Mouse (Mus musculus) liver, adult 10 weeks (tissue): ENCODE measurements around the gene Zfp541. TPM values are rescaled to one million over a fixed set of nuclear protein-coding genes. Genes with fewer than 3 reads are reported as not detected.

Experiments
- polyA plus RNA-seq: library from polyadenylated mRNA; stranded (reverse); fragments of 350-450 nt; fragmentation: Illumina TruSeq; extraction: RNeasy Lipid Tissue Mini Kit (QIAGEN cat#74804); gene quantifications from one replicate; pipeline ENCODE4 v1.2.3, GENCODE M21; 2014; ENCODE audit warnings: low read depth, low replicate concordance

Gene Zfp541
- not detected for polyA plus RNA-seq

DNA sequence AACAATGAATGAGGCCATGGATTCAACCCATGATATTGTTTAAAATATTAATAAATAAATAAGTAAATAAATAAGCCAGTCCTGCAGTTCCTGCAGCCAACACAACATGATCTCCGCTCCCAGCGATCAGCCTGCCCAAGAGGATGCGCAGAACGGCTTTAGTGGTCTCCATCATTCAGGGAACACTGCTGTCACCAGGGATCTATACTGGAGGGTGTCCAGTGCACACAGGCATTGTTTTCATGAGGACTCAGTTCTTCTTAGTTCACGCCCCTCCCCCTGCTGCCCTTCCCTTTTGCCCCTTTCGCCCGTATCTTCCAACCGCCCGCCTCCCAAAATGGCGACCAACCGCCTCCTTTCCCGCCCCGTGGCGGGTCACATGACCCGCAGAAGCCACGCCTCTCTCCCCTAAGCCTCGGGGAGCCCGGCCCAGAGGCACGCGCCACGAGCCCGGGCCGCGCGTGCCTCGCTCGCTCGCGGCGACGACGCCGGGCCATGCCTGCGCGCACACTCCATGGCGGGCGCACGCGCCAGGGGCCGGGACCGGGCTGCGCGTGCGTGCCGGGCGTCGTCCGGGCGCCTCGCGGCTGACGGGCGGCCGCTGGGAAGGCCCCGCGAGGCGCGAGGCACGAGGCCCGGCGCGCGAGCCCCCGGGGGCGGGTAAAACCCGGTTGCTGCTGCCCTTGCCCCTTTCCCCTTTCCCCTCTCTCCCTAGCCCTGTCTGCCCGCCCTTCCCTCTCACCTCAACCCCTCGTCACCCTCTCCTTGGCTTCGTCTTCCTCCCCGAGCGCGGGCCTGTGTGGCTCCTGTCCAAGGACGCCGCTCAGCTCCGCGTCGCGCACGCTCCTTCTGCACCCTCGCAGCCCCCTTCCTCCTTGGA is at the start of gene Zfp541:
Gene Zfp541 (plus strand): TSS at position 596 of the 880 bp plus-strand sequence.

GRCm38 (mm10) chr7:16047338-16048146 is 14.1 kb upstream of the Zfp541 start, which contains the start of gene Bicra:
Gene Bicra, minus strand, starts transcription at chr7:16047921.

GRCm38 (mm10) chr7:16098021-16099017 is 36.7 kb downstream of the Zfp541 start, which contains the start of gene Napa:
Gene Napa, plus strand, starts transcription at chr7:16098458.

DNA sequence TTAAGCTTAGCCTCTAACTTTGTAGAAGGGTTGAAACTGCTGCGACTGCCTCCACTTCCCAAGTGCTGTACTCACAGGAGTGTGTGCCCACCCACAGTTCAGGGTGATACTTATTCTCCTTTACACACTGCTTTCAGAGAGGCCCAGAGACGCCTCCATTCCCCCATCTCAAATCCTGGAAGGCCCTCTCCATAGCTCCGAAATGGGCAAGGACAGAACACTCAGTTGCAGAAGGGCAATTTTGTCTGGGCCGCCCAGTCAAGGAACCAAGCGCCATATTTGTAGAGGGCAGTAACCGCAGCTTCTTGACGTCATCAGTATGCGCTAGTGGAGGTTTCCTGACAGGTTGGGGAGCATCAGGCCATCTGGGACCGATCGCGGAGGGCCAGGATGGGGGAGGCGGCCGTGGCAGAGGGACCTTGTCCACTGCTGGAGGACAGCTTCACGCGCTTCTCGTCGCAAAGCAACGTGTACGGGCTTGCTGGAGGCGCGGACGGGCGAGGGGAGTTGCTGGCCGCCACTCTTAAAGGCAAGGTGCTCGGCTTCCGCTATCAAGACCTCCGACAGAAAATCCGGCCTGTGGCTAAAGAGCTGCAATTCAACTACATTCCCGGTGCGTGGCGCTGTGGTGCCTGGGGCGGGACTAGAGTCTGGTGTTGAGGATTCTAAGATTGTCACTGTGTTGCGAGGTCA is 58.1 kb downstream of the Zfp541 start, which contains the start of gene Kptn:
Gene Kptn (plus strand): TSS at position 327 of the 693 bp plus-strand sequence.

DNA sequence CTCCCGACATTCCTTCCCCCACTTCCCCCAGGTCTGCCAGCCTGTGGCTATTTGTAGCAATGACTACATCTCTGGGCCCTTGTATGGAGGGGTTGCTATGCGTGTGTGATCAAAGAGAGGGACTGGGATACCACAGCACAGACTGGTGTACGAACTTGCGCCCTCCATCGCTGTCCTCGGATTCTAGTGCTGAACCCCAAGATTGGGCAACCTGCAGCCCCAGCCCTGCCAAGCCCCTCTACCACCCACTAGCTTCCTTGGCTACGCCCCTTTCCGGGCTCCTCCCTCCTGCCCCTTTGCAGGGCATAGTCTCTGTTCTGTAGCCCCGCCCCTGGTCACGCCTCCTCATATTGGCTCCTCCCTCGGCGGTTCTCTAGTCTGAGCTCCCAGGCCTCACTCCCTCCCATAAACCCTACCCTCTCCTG is 67.8 kb downstream of the Zfp541 start, which contains the start of gene Slc8a2:
Gene Slc8a2 (plus strand): TSS at position 406 of the 425 bp plus-strand sequence.

Other genes starting within 250 kb of the Zfp541 start
- gene Obox6, start 222.1 kb upstream of the Zfp541 start, polyA plus RNA-seq: not detected
- gene Crx, start 181.8 kb upstream of the Zfp541 start, polyA plus RNA-seq: not detected
- gene Crxos, start 179.2 kb upstream of the Zfp541 start, polyA plus RNA-seq: not detected
- gene Selenow, start 139.4 kb upstream of the Zfp541 start, polyA plus RNA-seq: 17.5 TPM
- 10.4 TPM for gene Nop53, start 115.7 kb upstream of the Zfp541 start, polyA plus RNA-seq
- gene Ehd2, start 94.2 kb upstream of the Zfp541 start, polyA plus RNA-seq: 0.74 TPM
- 0.26 TPM for gene Bicra, start 13.9 kb upstream of the Zfp541 start, polyA plus RNA-seq
- gene Napa, start 36.6 kb downstream of the Zfp541 start, polyA plus RNA-seq: 16.1 TPM
- 6.3 TPM for gene Kptn, start 58.1 kb downstream of the Zfp541 start, polyA plus RNA-seq
- gene Slc8a2, start 68.0 kb downstream of the Zfp541 start, polyA plus RNA-seq: not detected
- gene Meis3, start 113.3 kb downstream of the Zfp541 start, polyA plus RNA-seq: not detected
- 0.34 TPM for gene Dhx34, start 160.2 kb downstream of the Zfp541 start, polyA plus RNA-seq
- gene C5ar2, start 182.3 kb downstream of the Zfp541 start, polyA plus RNA-seq: 0.93 TPM
- 0.64 TPM for gene C5ar1, start 197.7 kb downstream of the Zfp541 start, polyA plus RNA-seq
- gene Inafm1, start 211.8 kb downstream of the Zfp541 start, polyA plus RNA-seq: 0.40 TPM
- 9.4 TPM for gene Ccdc9, start 225.0 kb downstream of the Zfp541 start, polyA plus RNA-seq
- not detected for gene Bbc3, start 246.6 kb downstream of the Zfp541 start, polyA plus RNA-seq